Mouse (Mus musculus): ENCODE measurements around the gene Alg12.

The Alg12 gene

DNA sequence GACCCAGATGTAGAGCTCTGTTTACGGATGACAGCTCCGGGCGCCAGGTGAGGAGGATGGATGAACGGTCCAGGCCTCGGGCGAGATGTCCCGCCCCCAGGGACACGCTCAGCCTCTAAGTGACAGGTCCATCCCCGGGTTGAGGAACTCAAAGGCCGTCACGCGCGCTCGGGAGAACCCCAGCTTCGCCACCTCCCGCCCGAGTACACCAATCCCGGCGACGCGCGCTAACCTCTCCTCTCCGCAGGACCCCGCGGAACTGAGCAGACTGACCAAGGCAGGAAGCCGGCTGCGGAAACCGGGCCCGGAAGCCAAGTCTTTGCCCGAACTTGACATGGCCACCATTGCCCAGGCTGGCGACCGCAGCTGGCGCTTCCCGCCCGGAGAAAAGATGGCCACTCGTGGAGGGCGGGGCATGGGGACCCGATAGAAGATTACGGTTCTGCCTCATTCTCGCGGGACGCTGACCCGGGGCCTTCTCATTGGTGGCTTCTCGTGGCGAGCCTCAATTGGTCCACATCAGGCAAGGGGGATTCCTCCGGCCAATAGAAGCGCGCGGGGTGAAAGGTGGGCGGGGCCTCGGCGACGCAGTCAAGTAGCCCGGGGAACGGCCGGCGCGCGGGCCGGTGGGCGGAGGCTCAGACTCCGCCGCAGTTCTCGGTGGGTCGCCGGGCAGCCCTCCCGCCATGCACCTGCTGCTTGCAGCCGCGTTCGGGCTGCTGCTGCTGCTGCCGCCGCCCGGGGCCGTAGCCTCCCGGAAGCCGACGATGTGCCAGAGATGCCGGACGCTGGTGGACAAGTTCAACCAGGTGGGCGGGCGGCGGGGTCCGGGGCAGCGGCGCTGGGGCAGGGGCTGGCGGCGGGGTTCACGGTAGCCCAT is at the start of gene Alg12, which contains the start of gene Creld2:
TSS of gene Alg12 (minus strand) at position 293 of the 880 bp plus-strand sequence.
TSS of gene Creld2 (plus strand) at position 621 of the 880 bp plus-strand sequence.
- DNase-seq, result peak; percentile 100

- no peak for DNase-seq
These were observed 49.1 kb upstream of the Alg12 start for GRCm38 (mm10) chr15:88868024-88868742.

- DNase-seq, result peak; percentile 55
These were observed 48.4 kb upstream of the Alg12 start for GRCm38 (mm10) chr15:88867368-88868023.

DNA sequence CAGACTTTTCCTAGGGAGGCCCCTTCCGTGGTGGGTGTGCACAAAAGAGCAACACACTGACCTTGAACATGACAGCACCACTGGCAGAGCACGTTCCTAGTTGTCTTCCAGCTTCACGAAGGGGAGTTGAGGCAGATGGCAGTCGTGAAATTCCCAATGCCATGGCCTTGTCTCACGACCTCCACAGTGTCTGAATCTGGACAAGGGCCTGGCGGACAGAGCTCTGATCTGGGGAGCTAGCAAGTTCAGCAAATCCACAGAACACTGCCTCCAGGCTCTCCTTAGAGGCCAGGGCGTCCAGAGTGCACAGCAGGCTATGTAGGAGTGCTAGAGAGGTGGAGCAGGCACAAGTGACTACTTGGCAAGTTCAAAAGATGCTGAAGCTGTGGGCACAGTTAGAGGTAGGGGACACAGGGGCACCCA is 47.8 kb upstream of the Alg12 start:
- DNase-seq, result no peak

- DNase-seq, result peak; percentile 49
These were observed 47.0 kb upstream of the Alg12 start for GRCm38 (mm10) chr15:88865888-88866695.

GRCm38 (mm10) chr15:88865061-88865460 is 45.9 kb upstream of the Alg12 start:
- no peak for DNase-seq

GRCm38 (mm10) chr15:88864270-88865030 is 45.3 kb upstream of the Alg12 start:
- DNase-seq, result peak; percentile 79

- DNase-seq, result peak; percentile 91
These were observed 44.6 kb upstream of the Alg12 start for GRCm38 (mm10) chr15:88863695-88864231.

DNA sequence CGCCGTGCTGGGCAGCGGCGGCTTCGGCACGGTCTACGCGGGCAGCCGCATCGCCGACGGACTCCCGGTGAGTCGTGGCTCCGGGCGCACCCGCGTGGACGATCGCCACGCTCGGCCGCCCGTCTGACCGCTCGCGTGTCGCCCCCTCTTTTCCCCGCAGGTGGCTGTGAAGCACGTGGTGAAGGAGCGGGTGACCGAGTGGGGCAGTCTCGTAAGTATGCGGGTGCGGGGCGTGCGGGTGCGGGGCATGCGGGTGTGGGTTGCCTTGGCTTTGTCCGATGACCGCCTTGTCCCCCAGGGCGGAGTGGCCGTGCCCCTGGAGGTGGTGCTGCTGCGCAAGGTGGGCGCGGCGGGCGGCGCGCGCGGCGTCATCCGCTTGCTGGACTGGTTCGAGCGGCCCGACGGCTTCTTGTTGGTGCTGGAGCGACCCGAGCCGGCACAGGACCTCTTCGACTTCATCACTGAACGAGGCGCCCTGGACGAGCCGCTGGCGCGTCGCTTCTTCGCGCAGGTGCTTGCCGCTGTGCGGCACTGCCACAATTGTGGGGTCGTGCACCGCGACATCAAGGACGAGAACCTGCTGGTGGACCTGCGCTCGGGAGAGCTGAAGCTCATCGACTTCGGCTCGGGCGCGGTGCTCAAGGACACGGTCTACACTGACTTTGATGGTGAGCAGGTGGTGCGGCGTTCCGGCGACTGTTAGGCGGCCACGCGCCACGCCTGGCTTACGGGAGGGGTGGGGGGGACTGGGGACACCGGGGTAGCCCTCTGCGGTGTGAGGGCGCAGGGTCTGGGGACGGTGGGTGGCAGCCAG is 44.0 kb upstream of the Alg12 start:
- DNase-seq, result peak; percentile 79

- DNase-seq, result peak; percentile 98
These were observed 42.9 kb upstream of the Alg12 start, which contains the start of gene Pim3 for GRCm38 (mm10) chr15:88861772-88862622. Gene Pim3 (plus strand): TSS chr15:88862186.

DNA sequence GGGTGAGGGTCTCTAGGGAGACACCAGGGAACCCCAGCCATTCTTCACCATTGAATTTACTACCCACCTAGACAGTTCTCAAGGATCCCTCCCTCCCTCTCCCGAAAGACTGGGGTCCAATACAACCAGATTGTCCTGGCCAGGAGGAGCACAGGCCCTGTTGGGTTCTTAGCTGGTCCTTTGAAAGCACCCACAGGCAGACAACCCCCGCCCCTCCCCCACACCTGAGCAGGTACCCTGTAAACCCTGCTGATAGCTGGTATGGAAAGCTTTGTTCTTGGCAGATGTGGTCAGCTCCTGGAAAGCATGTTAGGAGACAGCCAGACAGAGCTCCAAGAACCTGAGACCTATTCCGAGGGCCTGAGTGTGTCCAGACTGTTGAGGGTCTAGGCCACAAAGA is 41.7 kb upstream of the Alg12 start:
- DNase-seq, result peak; percentile 71

DNA sequence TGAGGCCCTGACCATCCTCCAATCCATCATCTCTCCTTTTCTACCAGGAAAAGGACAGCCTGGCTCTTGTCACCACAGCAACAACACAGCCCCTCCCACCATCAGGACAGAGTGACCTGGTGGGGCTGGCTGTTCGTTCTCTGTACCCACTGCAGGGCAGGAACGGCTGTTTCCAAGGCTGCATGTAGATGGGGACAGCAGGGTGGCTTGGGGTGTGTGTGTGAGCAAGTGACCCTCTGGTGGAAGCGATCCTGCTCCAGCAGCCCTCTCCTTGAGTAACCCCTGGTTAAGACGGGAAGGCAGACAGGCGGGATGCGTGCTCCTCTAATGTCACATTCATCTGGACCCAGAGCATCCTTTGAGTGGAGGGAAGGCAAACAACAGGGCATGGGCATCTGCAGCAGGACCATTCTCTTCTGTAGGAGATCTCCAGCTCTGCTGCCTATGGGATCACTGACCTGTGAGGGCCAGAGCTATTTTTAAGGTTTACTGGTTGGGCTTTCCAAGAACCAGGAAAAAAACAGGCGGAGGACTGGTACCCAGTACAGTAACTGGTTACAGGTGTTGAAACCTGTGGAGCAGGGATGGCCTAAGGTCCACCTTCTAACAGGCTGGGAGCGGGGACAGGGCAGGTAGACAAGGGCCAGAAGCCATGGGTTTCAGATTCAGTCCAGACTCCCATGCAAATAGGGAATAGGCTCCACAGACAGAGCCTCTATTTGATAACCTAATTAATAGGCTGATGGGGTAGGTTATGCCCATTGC is 40.3 kb upstream of the Alg12 start:
- no peak for DNase-seq

DNA sequence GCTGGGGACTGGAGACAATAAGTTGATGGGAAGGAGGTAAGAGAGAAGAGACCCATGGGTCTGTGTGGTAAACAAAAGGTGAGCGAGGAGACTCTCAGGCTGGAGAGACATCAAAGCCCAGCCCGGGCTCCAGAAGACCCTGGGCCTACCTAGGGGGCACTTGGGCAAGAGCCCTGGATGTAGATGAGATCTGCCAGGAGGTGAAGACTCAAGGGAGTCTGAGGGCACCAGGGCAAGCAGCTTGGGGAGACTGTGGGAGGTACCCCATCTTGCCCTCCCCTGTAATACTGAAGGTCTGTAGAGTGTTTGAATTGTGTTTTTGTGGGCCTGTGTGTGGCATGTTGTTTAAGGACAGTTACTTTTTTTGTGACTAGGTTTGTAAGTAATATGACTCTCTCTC is 39.6 kb upstream of the Alg12 start:
- DNase-seq, result no peak

DNA sequence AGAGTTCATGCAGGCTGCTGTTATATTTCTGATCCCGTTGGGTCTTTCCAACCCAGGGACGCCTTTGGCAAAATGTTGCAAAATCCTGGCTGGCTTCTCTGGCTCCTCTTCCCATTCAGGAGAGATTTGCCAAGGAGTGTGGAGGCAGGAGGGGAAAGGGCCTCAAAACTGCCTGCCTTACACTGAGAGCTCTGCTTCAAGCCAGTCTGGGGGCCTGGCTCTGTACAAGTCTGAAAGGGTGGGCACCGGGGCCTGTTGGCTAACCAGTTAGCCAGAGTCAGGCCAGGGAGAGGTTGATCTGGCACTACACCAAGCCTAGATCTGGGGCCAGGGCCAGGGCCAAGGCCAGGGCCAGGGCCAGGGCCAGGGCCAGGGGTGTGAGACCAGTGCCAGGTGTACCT is 39.0 kb upstream of the Alg12 start:
- peak; percentile 84 for DNase-seq

- no peak for DNase-seq
These were observed 38.2 kb upstream of the Alg12 start for GRCm38 (mm10) chr15:88857361-88857760.

GRCm38 (mm10) chr15:88856613-88857012 is 37.5 kb upstream of the Alg12 start:
- no peak for DNase-seq

DNA sequence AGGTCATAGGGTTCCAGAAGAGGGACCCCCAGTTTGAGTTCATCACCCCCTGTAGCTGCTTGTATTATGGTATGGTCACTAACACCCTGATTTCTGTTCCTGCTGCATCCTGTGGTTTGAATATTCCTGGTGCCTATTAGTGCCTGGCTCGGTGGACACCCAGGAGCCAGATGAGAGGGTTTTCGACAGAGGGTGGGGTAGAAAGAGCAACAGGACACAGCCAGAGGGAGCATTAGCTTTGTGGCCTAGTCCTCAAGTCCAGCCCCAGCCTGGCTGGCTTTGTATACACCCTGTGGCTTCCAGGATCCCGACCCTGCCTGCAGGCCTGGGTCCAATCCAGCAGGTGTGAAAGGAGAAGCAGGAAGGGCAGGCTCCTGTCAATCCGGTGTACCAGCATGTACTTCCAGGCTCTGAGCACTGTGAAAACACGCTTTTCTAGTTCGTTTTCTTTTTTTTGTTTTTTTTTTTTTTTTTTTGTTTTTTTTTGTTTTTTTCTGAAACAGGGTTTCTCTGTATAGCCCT is 36.8 kb upstream of the Alg12 start:
- DNase-seq, result no peak
